ENCODE assay signal across 8 mouse cellular contexts in the genomic region with DNA sequence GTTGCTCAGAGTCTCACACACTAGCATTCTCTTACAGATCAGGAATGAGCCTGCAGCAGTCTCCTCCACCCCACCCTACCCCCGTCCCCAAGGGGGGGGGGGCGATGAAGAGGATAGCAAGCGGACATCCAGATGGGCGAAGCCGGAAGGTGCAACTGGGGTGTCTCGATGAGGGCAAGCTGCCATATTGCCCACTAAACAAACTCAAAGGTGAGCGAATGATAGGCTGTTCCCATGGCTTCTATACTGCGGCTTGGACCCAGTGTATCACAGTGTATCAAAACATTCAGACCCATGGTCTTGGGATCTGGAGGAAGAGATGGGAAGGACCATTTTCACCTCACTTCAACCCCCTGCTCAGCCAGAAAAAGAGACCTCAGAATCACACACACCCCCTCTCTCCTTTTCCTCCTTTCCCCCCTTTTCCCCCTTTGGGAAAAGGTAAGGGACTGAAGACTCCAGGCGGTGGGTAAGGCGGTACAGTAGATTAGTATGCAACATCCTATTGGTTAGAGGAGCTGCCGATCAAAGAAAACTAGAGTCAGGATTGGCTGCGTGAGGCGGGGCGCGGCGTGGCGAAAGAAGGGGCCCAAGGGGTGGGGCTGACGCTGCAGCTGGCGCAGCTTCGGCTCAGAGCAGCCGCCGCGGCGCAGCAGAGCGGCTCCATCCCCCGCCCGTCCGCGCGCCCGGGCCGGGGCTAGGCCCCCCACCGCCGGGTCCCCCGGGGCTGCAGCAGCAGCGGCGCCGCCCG. TPM values are rescaled to one million over a fixed set of nuclear protein-coding genes. Genes with fewer than 3 reads are reported as not detected.
DNase-seq lines count a peak whose midpoint lies in the region; ATAC-seq and TF ChIP-seq lines count a peak whose summit lies in the region.

Gene Cdk5r2, plus strand, starts transcription at position 629 of the 751 bp plus-strand sequence.

- peak within 1 kb of the TSS; percentile 41; the same call in 1 of the 2 replicates for H3K9ac ChIP-seq in CH12.LX (ENCODE audit: insufficient read depth, low read depth)
- peak within 1 kb of the TSS; percentile 88 for H3K9ac ChIP-seq in forebrain, postnatal 0 days
- H3K9ac ChIP-seq in liver, embryonic 16.5 days (ENCODE audit: low read depth, low read length), result no peak within 1 kb of the TSS
- peak within 1 kb of the TSS; percentile 93 for H3K9ac ChIP-seq in neural tube, embryonic 14.5 days (replicated peaks; ENCODE audit: low read depth, low read length)

- H3K4me2 ChIP-seq in CH12.LX (ENCODE audit: insufficient read depth, low read depth, poor library complexity, severe bottlenecking), result peak within 1 kb of the TSS; percentile 67
- peak within 1 kb of the TSS; percentile 68 for H3K4me2 ChIP-seq in forebrain, postnatal 0 days (ENCODE audit: low read depth)
- peak within 1 kb of the TSS; percentile 65 for H3K4me2 ChIP-seq in liver, embryonic 16.5 days (ENCODE audit: low read depth, low read length)
- H3K4me2 ChIP-seq in neural tube, embryonic 14.5 days (ENCODE audit: low read depth, low read length), result peak within 1 kb of the TSS; percentile 83

- H3K9me3 ChIP-seq in CH12.LX (replicated peaks; ENCODE audit: low read length), result peaks cover 14% of the 10 kb centered on the region
- H3K9me3 ChIP-seq in forebrain, postnatal 0 days (ENCODE audit: low read length), result no peaks in the 10 kb centered on the region
- no peaks in the 10 kb centered on the region for H3K9me3 ChIP-seq in liver, embryonic 16.5 days (replicated peaks; ENCODE audit: control insufficient read depth, low read length)
- no peaks in the 10 kb centered on the region for H3K9me3 ChIP-seq in neural tube, embryonic 14.5 days (ENCODE audit: control insufficient read depth, low read length)

- TF ChIP-seq RAD21 in CH12.LX (IDR thresholded peaks at IDR 0.05; ENCODE audit: low read depth, low read length), result no peak

- 3% methylated on average over 32 of the region's 39 CpGs for WGBS in forebrain, postnatal 0 days
- WGBS in liver, embryonic 16.5 days (ENCODE audit: insufficient replicate concordance), result 3% methylated on average over 38 of the region's 39 CpGs
- 2% methylated on average over 39 of the region's 39 CpGs for WGBS in neural tube, embryonic 14.5 days

- no peak for TF ChIP-seq POLR2A in CH12.LX (IDR thresholded peaks at IDR 0.05; ENCODE audit: low read depth, low read length)

- intact Hi-C loops in heart, postnatal 36 days (cut with DNase I), result no loop called here

- H3K27ac ChIP-seq in CH12.LX (ENCODE audit: insufficient read depth, low read depth), result no peak within 1 kb of the TSS
- peak within 1 kb of the TSS; percentile 60 for H3K27ac ChIP-seq in forebrain, postnatal 0 days (ENCODE audit: low read depth, low read length)
- no peak within 1 kb of the TSS for H3K27ac ChIP-seq in liver, embryonic 16.5 days (ENCODE audit: low read length)
- H3K27ac ChIP-seq in neural tube, embryonic 14.5 days (ENCODE audit: low read depth, low read length), result peak within 1 kb of the TSS; percentile 85

- DNase-seq in CH12.LX (ENCODE audit: extremely low read depth), result peak; percentile 87
- DNase-seq in cerebellum, adult 11-12 months, result peak; percentile 95
- peak; percentile 97 for DNase-seq in forebrain, postnatal 0 days
- peak; percentile 69 to 71 for DNase-seq in heart, postnatal 36 days
- peak; percentile 96 for DNase-seq in layer of hippocampus, adult 11-12 months (ENCODE audit: low spot score)
- DNase-seq in telencephalon, adult 2 months (ENCODE audit: low read depth, low spot score), result peak; percentile 98

- peaks cover 5% of the 10 kb centered on the region for H3K27me3 ChIP-seq in CH12.LX (replicated peaks)
- H3K27me3 ChIP-seq in forebrain, postnatal 0 days (ENCODE audit: insufficient read depth, low read length), result peaks cover 6% of the 10 kb centered on the region
- peaks cover 90% of the 10 kb centered on the region for H3K27me3 ChIP-seq in liver, embryonic 16.5 days (ENCODE audit: control insufficient read depth, insufficient read depth, low read depth, low read length)
- peaks cover 11% of the 10 kb centered on the region; the same call in 1 of the 2 replicates for H3K27me3 ChIP-seq in neural tube, embryonic 14.5 days (ENCODE audit: control insufficient read depth, insufficient read depth, low read length)

- dilution Hi-C loops in CH12.LX (cut with MboI; ENCODE audit: extremely low pct_ligation_motif_present, extremely low pct_unique_long_range_greater_than_20kb, low sequenced_read_pairs), result no loop called here

- in situ Hi-C loops in CH12.LX (cut with MboI; ENCODE audit: low pct_ligation_motif_present, low pct_unique_long_range_greater_than_20kb, low sequenced_read_pairs), result no loop called here

- no peaks in the 10 kb centered on the region for H3K36me3 ChIP-seq in CH12.LX (replicated peaks in 1 of 2; ENCODE audit: control insufficient read depth in 1 of 2, insufficient read depth in 1 of 2, low read length in 1 of 2)
- H3K36me3 ChIP-seq in forebrain, postnatal 0 days (ENCODE audit: insufficient read depth), result no peaks in the 10 kb centered on the region
- no peaks in the 10 kb centered on the region for H3K36me3 ChIP-seq in liver, embryonic 16.5 days (ENCODE audit: control insufficient read depth, insufficient read depth)
- H3K36me3 ChIP-seq in neural tube, embryonic 14.5 days (ENCODE audit: control insufficient read depth, insufficient read depth, low read length), result no peaks in the 10 kb centered on the region

- TF ChIP-seq CTCF in CH12.LX (conservative IDR thresholded peaks at IDR 0.05 in 1 of 2, IDR thresholded peaks at IDR 0.05 in 1 of 2; ENCODE audit: low read depth in 2 of 2, low read length in 2 of 2), result no peak
- no peak for TF ChIP-seq CTCF in forebrain, postnatal 0 days (IDR thresholded peaks at IDR 0.05; ENCODE audit: low read depth)

- peak within 1 kb of the TSS; percentile 24 to 51 (median 47) for H3K4me3 ChIP-seq in CH12.LX (replicated peaks in 1 of 3; ENCODE audit: low read depth in 2 of 3, low read length in 2 of 3, poor library complexity in 1 of 3)
- peak within 1 kb of the TSS; percentile 79 for H3K4me3 ChIP-seq in forebrain, postnatal 0 days (ENCODE audit: low read depth, low read length)
- peak within 1 kb of the TSS; percentile 48 for H3K4me3 ChIP-seq in liver, embryonic 16.5 days (ENCODE audit: low read depth, low read length)
- H3K4me3 ChIP-seq in neural tube, embryonic 14.5 days (ENCODE audit: low read depth, low read length), result peak within 1 kb of the TSS; percentile 94

- peaks cover 6 to 49% of the 10 kb centered on the region in 2 experiments; a peak in 3 of 4 replicates for H3K4me1 ChIP-seq in CH12.LX (ENCODE audit: control insufficient read depth in 1 of 2, insufficient read depth in 2 of 2)
- H3K4me1 ChIP-seq in forebrain, postnatal 0 days (ENCODE audit: insufficient read depth), result peaks cover 12% of the 10 kb centered on the region
- no peaks in the 10 kb centered on the region; the same call in none of the 2 replicates for H3K4me1 ChIP-seq in liver, embryonic 16.5 days (ENCODE audit: control insufficient read depth, low read depth, low read length)
- H3K4me1 ChIP-seq in neural tube, embryonic 14.5 days (ENCODE audit: control insufficient read depth, insufficient read depth, low read length), result peaks cover 24% of the 10 kb centered on the region

- H3K79me2 ChIP-seq in CH12.LX (replicated peaks; ENCODE audit: control insufficient read depth, extremely low read depth, insufficient read depth, poor library complexity, severe bottlenecking), result no peaks in the 10 kb centered on the region

- peak; percentile 92 for ATAC-seq in forebrain, postnatal 0 days
- ATAC-seq in liver, embryonic 16.5 days (ENCODE audit: low read depth), result peak; percentile 58
- ATAC-seq in neural tube, embryonic 14.5 days (ENCODE audit: low read depth), result peak; percentile 90

- TF ChIP-seq EP300 in CH12.LX (IDR thresholded peaks at IDR 0.05; ENCODE audit: low read length), result no peak

TF ChIP-seq in CH12.LX, 34 proteins besides CTCF, POLR2A, EP300 and RAD21:
- peak; percentile 36; the same call in 1 of the 2 replicates for TF ChIP-seq TCF12 (IDR thresholded peaks at IDR 0.05; ENCODE audit: low read depth, low read length)
- peak; percentile 89 for TF ChIP-seq CHD2 (IDR thresholded peaks at IDR 0.05; ENCODE audit: low read length)
- TF ChIP-seq RCOR1 (conservative IDR thresholded peaks at IDR 0.05; ENCODE audit: low read depth, low read length), result no peak
- no peak for TF ChIP-seq SMC3 (IDR thresholded peaks at IDR 0.05; ENCODE audit: low read depth, low read length)
- TF ChIP-seq TBP (conservative IDR thresholded peaks at IDR 0.05; ENCODE audit: low read depth, low read length), result no peak
- TF ChIP-seq NRF1 (IDR thresholded peaks at IDR 0.05; ENCODE audit: low read depth, low read length), result peak; percentile 68
- TF ChIP-seq MAZ (IDR thresholded peaks at IDR 0.05; ENCODE audit: low read depth, low read length), result peak; percentile 49; the same call in 1 of the 2 replicates
- TF ChIP-seq ETS1 (conservative IDR thresholded peaks at IDR 0.05; ENCODE audit: low read depth, low read length), result no peak
- 0 out of 2 replicates have a peak, but pooled peaks have one; percentile 15 for TF ChIP-seq HCFC1 (IDR thresholded peaks at IDR 0.05; ENCODE audit: low read depth, low read length)

RNA-seq across cellular contexts. Expression of gene Cdk5r2, which starts in this region (rescaled TPM):
- total RNA-seq in CH12.LX (2012; rRNA removed) (0.04 TPM in 1 of 2 replicates, not detected in the other), CH12.LX (2014; rRNA removed) (not detected in 2 replicates)
- 0.23 and 0.24 TPM in 2 replicates for polyA plus RNA-seq in CH12.LX (2012; ENCODE audit: insufficient read length, low read depth)
- total RNA-seq in forebrain, postnatal 0 days (2014; rRNA removed), result 24.2 and 27.2 TPM in 2 replicates
- 9.7 and 10.0 TPM in 2 replicates for polyA plus RNA-seq in forebrain, postnatal 0 days (2015; fragmentation: Nextera tagmentation; extraction: Ambion mirVana)
- not detected for total RNA-seq in heart, postnatal 36 days (2021)
- not detected in 2 replicates for polyA plus RNA-seq in liver, embryonic 16.5 days (2015; fragmentation: Nextera tagmentation; extraction: Ambion mirVana)
- polyA plus RNA-seq in neural tube, embryonic 14.5 days (2014; fragmentation: Nextera tagmentation; extraction: Ambion mirVana), result 14.4 and 19.6 TPM in 2 replicates

Comparison
In these comparisons a context has a peak if more than half of its experiments do, and no peak if none do; other contexts are left out.
1. RNA of gene Cdk5r2 (total RNA-seq): 24.2 to 27.2 TPM in forebrain, postnatal 0 days; 0.04 TPM in CH12.LX and not detected in heart, postnatal 36 days; every median in the first group is over 10 times any median in the second.
2. Peak in DNase-seq, H3K4me3 ChIP-seq, H3K9ac ChIP-seq and H3K4me2 ChIP-seq in CH12.LX; RNA of the gene not detected or under 1 TPM.
3. Peak in DNase-seq in heart, postnatal 36 days; RNA of the gene not detected or under 1 TPM.
4. Peak in ATAC-seq, H3K4me3 ChIP-seq and H3K4me2 ChIP-seq in liver, embryonic 16.5 days; RNA of the gene not detected or under 1 TPM.
5. H3K27ac ChIP-seq: peak in forebrain, postnatal 0 days (single experiment) and neural tube, embryonic 14.5 days (single experiment); none in CH12.LX (single experiment) and liver, embryonic 16.5 days (single experiment).
6. Peak in every context shown above with its lines, with median percentiles within 50 percentile points of each other: DNase-seq, H3K4me2 ChIP-seq, H3K4me3 ChIP-seq and ATAC-seq.